ENCODE assay signal across 9 mouse cellular contexts in the genomic region with DNA sequence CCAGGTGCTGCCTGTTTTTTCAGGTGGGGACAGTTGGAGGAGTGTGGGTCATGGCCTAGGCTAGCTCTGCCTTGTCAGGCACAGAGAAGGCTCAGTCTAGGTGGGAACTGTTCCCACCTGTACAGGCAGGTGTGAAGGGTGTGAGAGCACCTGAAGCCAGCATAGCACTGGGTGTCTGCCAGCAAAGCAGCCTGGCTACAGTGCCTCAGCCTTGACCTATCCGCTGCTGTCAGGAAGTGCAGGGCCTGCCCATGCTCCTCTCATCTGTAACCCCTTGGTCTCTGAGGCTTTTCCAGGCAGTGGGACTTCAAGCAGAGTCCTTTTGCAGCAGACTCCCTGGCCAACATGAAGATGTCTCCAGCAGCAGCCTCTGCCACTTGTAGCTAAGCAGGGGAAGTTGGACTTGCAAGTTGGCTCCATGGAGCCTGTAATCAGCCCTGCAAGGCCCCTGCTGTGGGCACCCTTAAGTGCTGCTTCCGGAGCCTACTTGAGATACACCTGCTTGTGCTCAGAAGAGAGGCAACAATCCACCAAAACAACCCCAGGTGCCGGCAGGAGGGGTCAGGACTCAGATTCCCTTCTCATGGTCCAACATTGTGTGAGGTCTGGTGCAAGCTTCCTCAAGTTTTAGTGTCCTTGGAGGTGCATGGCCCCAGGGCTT. TPM values are rescaled to one million over a fixed set of nuclear protein-coding genes. Genes with fewer than 3 reads are reported as not detected.
DNase-seq lines count a peak whose midpoint lies in the region; ATAC-seq lines count a peak whose summit lies in the region.
"Had no signal": no experiment of that assay in that cellular context is flagged by ENCODE, and none has a peak within 500 bp of the region (broad histone marks: within the 10 kb centered on the region; RNA-seq: fewer than 3 reads in every experiment).

No protein-coding gene starts in this region.

- no peak for DNase-seq in limb, embryonic 10.5 days (ENCODE audit: low spot score)
- no peak for DNase-seq in gastrocnemius, adult 18-20 months (ENCODE audit: low spot score)
- DNase-seq in right cerebral cortex, adult 18-20 months = no peak
- DNase-seq: layer of hippocampus, postnatal 36 days had no signal

- H3K4me1 ChIP-seq in limb, embryonic 12.5 days (replicated peaks) = peaks cover 45% of the 10 kb centered on the region
- H3K4me1 ChIP-seq in limb, embryonic 10.5 days = peaks cover 48% of the 10 kb centered on the region
- peaks cover 64% of the 10 kb centered on the region for H3K4me1 ChIP-seq in embryonic facial prominence, embryonic 13.5 days
- H3K4me1 ChIP-seq in hindbrain, embryonic 15.5 days (replicated peaks) = peaks cover 65% of the 10 kb centered on the region
- H3K4me1 ChIP-seq in neural tube, embryonic 15.5 days = peaks cover 76% of the 10 kb centered on the region
- peaks cover 31% of the 10 kb centered on the region for H3K4me1 ChIP-seq in intestine, embryonic 15.5 days (replicated peaks)

- H3K9me3 ChIP-seq in limb, embryonic 12.5 days = no peaks in the 10 kb centered on the region
- H3K9me3 ChIP-seq in limb, embryonic 10.5 days (replicated peaks) = no peaks in the 10 kb centered on the region
- H3K9me3 ChIP-seq in embryonic facial prominence, embryonic 13.5 days = no peaks in the 10 kb centered on the region
- H3K9me3 ChIP-seq in hindbrain, embryonic 15.5 days = no peaks in the 10 kb centered on the region
- no peaks in the 10 kb centered on the region for H3K9me3 ChIP-seq in neural tube, embryonic 15.5 days (replicated peaks)
- H3K9me3 ChIP-seq in intestine, embryonic 15.5 days = no peaks in the 10 kb centered on the region

- ATAC-seq in limb, embryonic 12.5 days (ENCODE audit: insufficient number of reproducible peaks, insufficient read depth, low FRiP score, low TSS enrichment, low read depth) = no peak
- no peak for ATAC-seq in embryonic facial prominence, embryonic 13.5 days (ENCODE audit: insufficient number of reproducible peaks, insufficient read depth, low FRiP score, low TSS enrichment, low read depth)
- no peak for ATAC-seq in hindbrain, embryonic 15.5 days (ENCODE audit: low FRiP score, low read depth)
- ATAC-seq in neural tube, embryonic 15.5 days (ENCODE audit: low FRiP score) = no peak
- no peak for ATAC-seq in intestine, embryonic 15.5 days

- H3K27ac ChIP-seq in limb, embryonic 12.5 days = 0 out of 2 replicates have a peak overlapping the region, but pooled peaks have one; percentile 4
- H3K27ac ChIP-seq in limb, embryonic 10.5 days = no peak overlapping the region
- H3K27ac ChIP-seq in embryonic facial prominence, embryonic 13.5 days = peak overlapping the region; percentile 33; the same call in 1 of the 2 replicates
- H3K27ac ChIP-seq in hindbrain, embryonic 15.5 days (replicated peaks) = peak overlapping the region; percentile 49
- H3K27ac ChIP-seq in neural tube, embryonic 15.5 days (replicated peaks) = peak overlapping the region; percentile 39
- H3K27ac ChIP-seq in intestine, embryonic 15.5 days = no peak overlapping the region

- no peaks in the 10 kb centered on the region for H3K27me3 ChIP-seq in limb, embryonic 12.5 days
- H3K27me3 ChIP-seq in limb, embryonic 10.5 days (ENCODE audit: low read depth, poor library complexity, severe bottlenecking) = no peaks in the 10 kb centered on the region
- H3K27me3 ChIP-seq in embryonic facial prominence, embryonic 13.5 days = no peaks in the 10 kb centered on the region
- no peaks in the 10 kb centered on the region for H3K27me3 ChIP-seq in hindbrain, embryonic 15.5 days
- H3K27me3 ChIP-seq in neural tube, embryonic 15.5 days (replicated peaks) = no peaks in the 10 kb centered on the region
- H3K27me3 ChIP-seq in intestine, embryonic 15.5 days (replicated peaks) = no peaks in the 10 kb centered on the region

- H3K9ac ChIP-seq in limb, embryonic 12.5 days (replicated peaks) = no peak overlapping the region
- H3K9ac ChIP-seq in embryonic facial prominence, embryonic 13.5 days = no peak overlapping the region
- H3K9ac ChIP-seq in hindbrain, embryonic 15.5 days = no peak overlapping the region
- no peak overlapping the region for H3K9ac ChIP-seq in neural tube, embryonic 15.5 days (replicated peaks)
- H3K9ac ChIP-seq in intestine, embryonic 15.5 days = no peak overlapping the region

- peaks cover 40% of the 10 kb centered on the region for H3K36me3 ChIP-seq in limb, embryonic 12.5 days
- H3K36me3 ChIP-seq in limb, embryonic 10.5 days = peaks cover 87% of the 10 kb centered on the region
- H3K36me3 ChIP-seq in embryonic facial prominence, embryonic 13.5 days = peaks cover 44% of the 10 kb centered on the region
- H3K36me3 ChIP-seq in hindbrain, embryonic 15.5 days = no peaks in the 10 kb centered on the region
- 0 out of 2 replicates have a peak, but pooled peaks cover 2% of the 10 kb centered on the region for H3K36me3 ChIP-seq in neural tube, embryonic 15.5 days
- H3K36me3 ChIP-seq in intestine, embryonic 15.5 days = no peaks in the 10 kb centered on the region

- H3K4me3 ChIP-seq in limb, embryonic 12.5 days (replicated peaks) = no peak overlapping the region
- H3K4me3 ChIP-seq in limb, embryonic 10.5 days = no peak overlapping the region
- no peak overlapping the region for H3K4me3 ChIP-seq in embryonic facial prominence, embryonic 13.5 days
- H3K4me3 ChIP-seq in hindbrain, embryonic 15.5 days = no peak overlapping the region
- H3K4me3 ChIP-seq in neural tube, embryonic 15.5 days (replicated peaks) = no peak overlapping the region
- no peak overlapping the region for H3K4me3 ChIP-seq in intestine, embryonic 15.5 days (replicated peaks)

- H3K4me2 ChIP-seq in limb, embryonic 12.5 days = no peak overlapping the region
- no peak overlapping the region for H3K4me2 ChIP-seq in embryonic facial prominence, embryonic 13.5 days
- H3K4me2 ChIP-seq in hindbrain, embryonic 15.5 days = no peak overlapping the region
- H3K4me2 ChIP-seq in neural tube, embryonic 15.5 days = no peak overlapping the region
- H3K4me2 ChIP-seq in intestine, embryonic 15.5 days (replicated peaks) = no peak overlapping the region

- WGBS in limb, embryonic 12.5 days = 65% methylated on average over 3 of the region's 3 CpGs
- WGBS in limb, embryonic 10.5 days = 65% methylated on average over 3 of the region's 3 CpGs
- 58% methylated on average over 3 of the region's 3 CpGs for WGBS in embryonic facial prominence, embryonic 13.5 days
- 79% methylated on average over 3 of the region's 3 CpGs for WGBS in hindbrain, embryonic 15.5 days
- 74% methylated on average over 3 of the region's 3 CpGs for WGBS in neural tube, embryonic 15.5 days
- 57% methylated on average over 3 of the region's 3 CpGs for WGBS in intestine, embryonic 15.5 days

RNA-seq across cellular contexts. Expression of gene Rai1, which starts 55.8 kb away (rescaled TPM):
- 36.2 and 37.5 TPM in 2 replicates for polyA plus RNA-seq in limb, embryonic 12.5 days (2016; fragmentation: Nextera tagmentation; extraction: Ambion mirVana)
- polyA plus RNA-seq in limb, embryonic 10.5 days (2016; fragmentation: Nextera tagmentation; extraction: Ambion mirVana) = 34.3 and 37.3 TPM in 2 replicates
- 27.9 and 28.5 TPM in 2 replicates for polyA plus RNA-seq in embryonic facial prominence, embryonic 13.5 days (2015; fragmentation: Nextera tagmentation; extraction: Ambion mirVana)
- 32.5 and 33.2 TPM in 2 replicates for polyA plus RNA-seq in hindbrain, embryonic 15.5 days (2015; fragmentation: Nextera tagmentation; extraction: Ambion mirVana)
- 26.5 and 27.4 TPM in 2 replicates for polyA plus RNA-seq in neural tube, embryonic 15.5 days (2015; fragmentation: Nextera tagmentation; extraction: Ambion mirVana)
- polyA plus RNA-seq in intestine, embryonic 15.5 days (2015; fragmentation: Nextera tagmentation; extraction: Ambion mirVana) = 18.2 and 18.5 TPM in 2 replicates
- 10 to 100 TPM; 16.6 to 17.3 TPM for total RNA-seq in gastrocnemius, adult 18-20 months (2021)

Comparison
In these comparisons a context has a peak if more than half of its experiments do, and no peak if none do; other contexts are left out.
1. H3K27ac ChIP-seq: peak in limb, embryonic 12.5 days (single experiment), embryonic facial prominence, embryonic 13.5 days (single experiment), hindbrain, embryonic 15.5 days (single experiment) and neural tube, embryonic 15.5 days (single experiment); none in limb, embryonic 10.5 days (single experiment) and intestine, embryonic 15.5 days (single experiment).